Mouse (Mus musculus): Measurements from ENCODE around the gene Foxc1. TPM values are rescaled to one million over a fixed set of nuclear protein-coding genes. Genes with fewer than 3 reads are reported as not detected.

Gene Foxc1
- polyA plus RNA-seq, 1 experiment from 2014 or later = 6.5 TPM

- Histone ChIP-seq H3K27ac (ENCODE audit: low read depth, low read length) (no peak overlapping the region), H3K9ac (ENCODE audit: low read length) (no peak overlapping the region), H3K9me3 (ENCODE audit: control insufficient read depth, low read length) (no peaks in the 10 kb centered on the region), H3K36me3 (ENCODE audit: control insufficient read depth, insufficient read depth, low read length) (no peaks in the 10 kb centered on the region), H3K27me3 (ENCODE audit: control insufficient read depth, insufficient read depth, low read length) (peaks cover 92% of the 10 kb centered on the region), H3K4me1 (ENCODE audit: control insufficient read depth, insufficient read depth, low read length) (peaks cover 9% of the 10 kb centered on the region), H3K4me2 (no peak overlapping the region), H3K4me3 (ENCODE audit: low read depth, low read length) (no peak overlapping the region)
- no peak for ATAC-seq (ENCODE audit: low FRiP score)
- 6% methylated on average over 6 of the region's 6 CpGs for WGBS
- peak; percentile 94 for DNase-seq (ENCODE audit: low spot score, missing footprints)
Measured at GRCm38 (mm10) chr13:31809701-31810100, 3.3 kb downstream of the Foxc1 start.

- DNase-seq (ENCODE audit: low spot score, missing footprints) (no peak), ATAC-seq (ENCODE audit: low FRiP score) (no peak)
- peak overlapping the region; percentile 2; the same call in 1 of the 2 replicates for H3K9ac ChIP-seq (ENCODE audit: low read length)
- peak overlapping the region; percentile 20 for H3K4me3 ChIP-seq (ENCODE audit: low read depth, low read length)
- no peak overlapping the region for H3K4me2 ChIP-seq
- H3K27ac ChIP-seq (ENCODE audit: low read depth, low read length) = no peak overlapping the region
- no peaks in the 10 kb centered on the region for H3K9me3 ChIP-seq (ENCODE audit: control insufficient read depth, low read length)
- peaks cover 92% of the 10 kb centered on the region for H3K27me3 ChIP-seq (ENCODE audit: control insufficient read depth, insufficient read depth, low read length)
- WGBS = under 1% methylated on average over 9 of the region's 9 CpGs
- H3K4me1 ChIP-seq (ENCODE audit: control insufficient read depth, insufficient read depth, low read length) = peaks cover 9% of the 10 kb centered on the region
- H3K36me3 ChIP-seq (ENCODE audit: control insufficient read depth, insufficient read depth, low read length) = no peaks in the 10 kb centered on the region
Measured at GRCm38 (mm10) chr13:31810375-31810692, 3.9 kb downstream of the Foxc1 start.

DNA sequence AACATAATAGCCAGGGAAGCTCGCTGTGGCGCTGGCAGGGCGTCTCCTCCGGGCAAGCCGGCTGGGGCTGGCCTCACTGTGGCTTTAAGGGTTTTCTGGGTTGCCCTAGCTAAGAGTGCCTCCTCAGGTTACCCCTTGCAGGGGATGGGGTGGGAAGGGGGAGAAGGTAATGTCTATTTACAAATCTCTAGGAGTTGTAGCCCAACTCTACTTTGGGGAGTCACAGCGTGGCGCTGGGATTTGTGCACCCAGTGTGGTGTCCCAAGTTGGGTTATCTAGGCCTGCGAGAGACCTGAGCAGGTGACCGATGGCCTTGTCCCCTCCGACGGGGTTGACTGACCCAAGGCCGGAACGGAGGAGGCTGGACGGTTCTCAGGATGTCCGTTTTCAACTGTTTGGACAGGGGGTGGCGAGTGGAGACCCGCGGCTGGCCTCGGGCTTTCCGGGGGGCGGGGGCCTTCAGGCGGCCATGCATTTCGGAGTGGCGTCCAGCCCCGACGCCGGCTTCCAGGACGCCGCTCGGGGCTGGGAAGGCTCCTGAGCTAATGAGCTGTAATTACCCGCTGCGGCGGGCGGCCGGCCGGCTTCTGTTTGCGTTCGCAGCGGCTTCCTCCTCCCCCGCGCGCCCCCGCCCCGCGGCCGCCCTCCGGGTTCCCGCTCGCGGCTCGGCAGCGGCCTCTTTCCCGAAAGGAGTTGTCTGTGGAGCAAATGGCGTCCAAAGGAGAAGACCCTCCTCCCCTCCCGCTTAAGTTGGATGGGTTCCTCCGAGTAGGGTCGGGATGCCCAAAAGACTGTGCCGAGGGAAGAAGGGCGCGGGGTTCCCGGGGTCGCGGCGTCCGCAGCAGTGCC is 4.5 kb downstream of the Foxc1 start:
- no peak for ATAC-seq (ENCODE audit: low FRiP score)

GRCm38 (mm10) chr13:31811542-31812021 is 5.1 kb downstream of the Foxc1 start:
- Histone ChIP-seq H3K27ac (ENCODE audit: low read depth, low read length) (no peak overlapping the region), H3K9ac (ENCODE audit: low read length) (peak overlapping the region; percentile 31; the same call in 1 of the 2 replicates), H3K4me3 (ENCODE audit: low read depth, low read length) (peak overlapping the region; percentile 20), H3K36me3 (ENCODE audit: control insufficient read depth, insufficient read depth, low read length) (no peaks in the 10 kb centered on the region), H3K27me3 (ENCODE audit: control insufficient read depth, insufficient read depth, low read length) (peaks cover 92% of the 10 kb centered on the region), H3K4me1 (ENCODE audit: control insufficient read depth, insufficient read depth, low read length) (peaks cover 3% of the 10 kb centered on the region; the same call in 1 of the 2 replicates), H3K9me3 (ENCODE audit: control insufficient read depth, low read length) (no peaks in the 10 kb centered on the region), H3K4me2 (peak overlapping the region; percentile 33)
- peak; percentile 22; the same call in 1 of the 2 replicates for ATAC-seq (ENCODE audit: low FRiP score)
- WGBS = under 1% methylated on average over 42 of the region's 44 CpGs
- no peak for DNase-seq (ENCODE audit: low spot score, missing footprints)

More for the DNA sequence above, 4.5 kb downstream of the Foxc1 start:
- Histone ChIP-seq H3K9me3 (ENCODE audit: control insufficient read depth, low read length) (no peaks in the 10 kb centered on the region), H3K9ac (ENCODE audit: low read length) (peak overlapping the region; percentile 31; the same call in 1 of the 2 replicates), H3K4me3 (ENCODE audit: low read depth, low read length) (peak overlapping the region; percentile 20), H3K4me2 (peak overlapping the region; percentile 33), H3K4me1 (ENCODE audit: control insufficient read depth, insufficient read depth, low read length) (peaks cover 7% of the 10 kb centered on the region), H3K27ac (ENCODE audit: low read depth, low read length) (no peak overlapping the region), H3K36me3 (ENCODE audit: control insufficient read depth, insufficient read depth, low read length) (no peaks in the 10 kb centered on the region), H3K27me3 (ENCODE audit: control insufficient read depth, insufficient read depth, low read length) (peaks cover 92% of the 10 kb centered on the region)
- peak; percentile 97 for DNase-seq (ENCODE audit: low spot score, missing footprints)
- under 1% methylated on average over 57 of the region's 65 CpGs for WGBS

- H3K4me3 ChIP-seq (ENCODE audit: low read depth, low read length) = no peak overlapping the region
- no peaks in the 10 kb centered on the region for H3K36me3 ChIP-seq (ENCODE audit: control insufficient read depth, insufficient read depth, low read length)
- H3K4me1 ChIP-seq (ENCODE audit: control insufficient read depth, insufficient read depth, low read length) = no peaks in the 10 kb centered on the region; the same call in 1 of the 2 replicates
- no peak overlapping the region for H3K27ac ChIP-seq (ENCODE audit: low read depth, low read length)
- H3K9me3 ChIP-seq (ENCODE audit: control insufficient read depth, low read length) = no peaks in the 10 kb centered on the region
- no peak overlapping the region for H3K4me2 ChIP-seq
- peak; percentile 92 for DNase-seq (ENCODE audit: low spot score, missing footprints)
- ATAC-seq (ENCODE audit: low FRiP score) = no peak
- WGBS = 43% methylated on average over 2 of the region's 2 CpGs
- H3K9ac ChIP-seq (ENCODE audit: low read length) = no peak overlapping the region
- peaks cover 86% of the 10 kb centered on the region for H3K27me3 ChIP-seq (ENCODE audit: control insufficient read depth, insufficient read depth, low read length)
Measured at GRCm38 (mm10) chr13:31812701-31813100, 6.3 kb downstream of the Foxc1 start.

- ATAC-seq (ENCODE audit: low FRiP score) = no peak
- WGBS = 18% methylated on average over 15 of the region's 15 CpGs
- Histone ChIP-seq H3K9me3 (ENCODE audit: control insufficient read depth, low read length) (no peaks in the 10 kb centered on the region), H3K27me3 (ENCODE audit: control insufficient read depth, insufficient read depth, low read length) (peaks cover 79% of the 10 kb centered on the region), H3K4me1 (ENCODE audit: control insufficient read depth, insufficient read depth, low read length) (no peaks in the 10 kb centered on the region), H3K36me3 (ENCODE audit: control insufficient read depth, insufficient read depth, low read length) (no peaks in the 10 kb centered on the region), H3K4me3 (ENCODE audit: low read depth, low read length) (no peak overlapping the region), H3K27ac (ENCODE audit: low read depth, low read length) (no peak overlapping the region), H3K4me2 (no peak overlapping the region), H3K9ac (ENCODE audit: low read length) (no peak overlapping the region)
- DNase-seq (ENCODE audit: low spot score, missing footprints) = peak; percentile 85
Measured at GRCm38 (mm10) chr13:31815383-31816003, 9.1 kb downstream of the Foxc1 start.

DNA sequence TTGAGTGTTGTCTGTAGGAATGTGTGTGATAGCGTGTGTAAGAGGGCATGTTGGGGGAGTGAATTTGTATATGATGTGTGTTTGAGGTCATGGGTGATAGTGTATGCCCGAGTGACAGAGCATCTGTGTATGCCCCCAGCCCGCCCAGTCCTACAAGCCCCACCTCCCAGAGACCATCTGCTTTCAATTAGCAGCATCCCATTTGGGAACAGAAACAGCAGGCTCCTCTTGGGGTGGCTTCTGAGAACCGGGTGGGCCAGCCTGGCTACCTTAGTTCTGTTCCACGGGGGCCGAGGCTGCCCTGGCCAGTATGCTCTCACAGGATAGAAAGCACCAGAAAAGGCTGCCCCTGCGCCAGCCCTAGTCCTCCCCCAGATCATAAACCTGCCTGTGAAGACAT is 11.9 kb downstream of the Foxc1 start:
- no peak for DNase-seq (ENCODE audit: low spot score, missing footprints)
- Histone ChIP-seq H3K9ac (ENCODE audit: low read length) (no peak overlapping the region), H3K4me3 (ENCODE audit: low read depth, low read length) (no peak overlapping the region), H3K9me3 (ENCODE audit: control insufficient read depth, low read length) (no peaks in the 10 kb centered on the region), H3K27ac (ENCODE audit: low read depth, low read length) (no peak overlapping the region), H3K4me1 (ENCODE audit: control insufficient read depth, insufficient read depth, low read length) (peaks cover 3% of the 10 kb centered on the region; the same call in 1 of the 2 replicates), H3K36me3 (ENCODE audit: control insufficient read depth, insufficient read depth, low read length) (no peaks in the 10 kb centered on the region), H3K27me3 (ENCODE audit: control insufficient read depth, insufficient read depth, low read length) (peaks cover 60% of the 10 kb centered on the region), H3K4me2 (no peak overlapping the region)
- no peak for ATAC-seq (ENCODE audit: low FRiP score)
- WGBS = 64% methylated on average over 7 of the region's 7 CpGs

GRCm38 (mm10) chr13:31819664-31820405 is 13.4 kb downstream of the Foxc1 start:
- no peak overlapping the region for H3K9ac ChIP-seq (ENCODE audit: low read length)
- ATAC-seq (ENCODE audit: low FRiP score) = no peak
- WGBS = 31% methylated on average over 14 of the region's 14 CpGs
- H3K9me3 ChIP-seq (ENCODE audit: control insufficient read depth, low read length) = no peaks in the 10 kb centered on the region
- peaks cover 45% of the 10 kb centered on the region for H3K27me3 ChIP-seq (ENCODE audit: control insufficient read depth, insufficient read depth, low read length)
- H3K27ac ChIP-seq (ENCODE audit: low read depth, low read length) = no peak overlapping the region
- no peaks in the 10 kb centered on the region for H3K36me3 ChIP-seq (ENCODE audit: control insufficient read depth, insufficient read depth, low read length)
- DNase-seq (ENCODE audit: low spot score, missing footprints) = peak; percentile 87
- no peak overlapping the region for H3K4me2 ChIP-seq
- peaks cover 3% of the 10 kb centered on the region; the same call in 1 of the 2 replicates for H3K4me1 ChIP-seq (ENCODE audit: control insufficient read depth, insufficient read depth, low read length)
- H3K4me3 ChIP-seq (ENCODE audit: low read depth, low read length) = no peak overlapping the region

All from midbrain, embryonic 11.5 days (tissue).